Mouse (Mus musculus): ENCODE results near the gene Ltbp1. TPM values are rescaled to one million over a fixed set of nuclear protein-coding genes. Genes with fewer than 3 reads are reported as not detected.

The Ltbp1 gene
- polyA plus RNA-seq, 1 experiment from 2014 or later: 53.9 TPM

GRCm38 (mm10) chr17:75056631-75057030 is 51.3 kb downstream of the Ltbp1 start:
- DNase-seq (ENCODE audit: low spot score): peak; percentile 65
- H3K9me3 ChIP-seq (ENCODE audit: control insufficient read depth, low read length): no peaks in the 10 kb centered on the region
- no peak overlapping the region for H3K9ac ChIP-seq (ENCODE audit: low read depth, low read length)
- ATAC-seq (ENCODE audit: low read depth): peak; percentile 53; the same call in 1 of the 2 replicates
- no peak overlapping the region for H3K4me2 ChIP-seq (ENCODE audit: low read depth, low read length)
- no peak overlapping the region for H3K4me3 ChIP-seq (ENCODE audit: low read depth, low read length)
- H3K4me1 ChIP-seq (ENCODE audit: control insufficient read depth, insufficient read depth, low read length): no peaks in the 10 kb centered on the region
- 0 out of 2 replicates have a peak overlapping the region, but pooled peaks have one; percentile 28 for H3K27ac ChIP-seq (replicated peaks; ENCODE audit: low read depth, low read length)
- 36% methylated on average over 8 of the region's 8 CpGs for WGBS
- no peaks in the 10 kb centered on the region for H3K36me3 ChIP-seq (ENCODE audit: control insufficient read depth, insufficient read depth, low read length)
- no peaks in the 10 kb centered on the region for H3K27me3 ChIP-seq (replicated peaks; ENCODE audit: control insufficient read depth, insufficient read depth, low read length)

GRCm38 (mm10) chr17:75066340-75066739 is 61.0 kb downstream of the Ltbp1 start:
- no peak overlapping the region for H3K4me2 ChIP-seq (ENCODE audit: low read depth, low read length)
- 86% methylated on average over 7 of the region's 7 CpGs for WGBS
- no peak for ATAC-seq (ENCODE audit: low read depth)

DNA sequence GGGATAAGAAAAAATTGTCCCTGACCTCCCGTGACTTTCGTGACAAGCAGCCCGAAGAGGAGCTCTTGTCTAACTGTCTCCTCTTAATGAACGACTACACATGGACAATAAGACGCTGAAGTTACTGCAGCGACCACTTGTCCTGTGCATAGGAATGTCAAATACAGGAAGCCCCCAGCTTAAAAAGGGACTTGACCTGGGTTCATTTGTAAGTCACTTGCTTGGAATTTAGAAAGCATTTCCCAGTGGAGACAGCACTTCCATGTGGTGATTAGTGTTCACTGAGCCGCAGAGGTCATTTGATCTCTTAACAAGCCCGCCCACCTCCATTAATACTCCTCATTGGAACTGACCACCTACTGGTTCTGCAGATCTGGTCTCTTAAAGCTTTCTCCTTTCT is 61.9 kb downstream of the Ltbp1 start:
- no peak overlapping the region for H3K9ac ChIP-seq (ENCODE audit: low read depth, low read length)
- no peaks in the 10 kb centered on the region for H3K36me3 ChIP-seq (ENCODE audit: control insufficient read depth, insufficient read depth, low read length)
- peaks cover 4% of the 10 kb centered on the region for H3K4me1 ChIP-seq (ENCODE audit: control insufficient read depth, insufficient read depth, low read length)
- ATAC-seq (ENCODE audit: low read depth): no peak
- H3K9me3 ChIP-seq (ENCODE audit: control insufficient read depth, low read length): no peaks in the 10 kb centered on the region
- H3K4me2 ChIP-seq (ENCODE audit: low read depth, low read length): no peak overlapping the region
- H3K27me3 ChIP-seq (replicated peaks; ENCODE audit: control insufficient read depth, insufficient read depth, low read length): no peaks in the 10 kb centered on the region
- peak; percentile 47 for DNase-seq (ENCODE audit: low spot score)
- no peak overlapping the region for H3K27ac ChIP-seq (replicated peaks; ENCODE audit: low read depth, low read length)
- H3K4me3 ChIP-seq (ENCODE audit: low read depth, low read length): no peak overlapping the region
- WGBS: 26% methylated on average over 8 of the region's 8 CpGs

More at GRCm38 (mm10) chr17:75066340-75066739, 61.0 kb downstream of the Ltbp1 start:
- no peak overlapping the region for H3K27ac ChIP-seq (replicated peaks; ENCODE audit: low read depth, low read length)
- no peaks in the 10 kb centered on the region for H3K9me3 ChIP-seq (ENCODE audit: control insufficient read depth, low read length)
- no peak for DNase-seq (ENCODE audit: low spot score)
- no peak overlapping the region for H3K4me3 ChIP-seq (ENCODE audit: low read depth, low read length)
- H3K27me3 ChIP-seq (replicated peaks; ENCODE audit: control insufficient read depth, insufficient read depth, low read length): no peaks in the 10 kb centered on the region
- no peaks in the 10 kb centered on the region for H3K36me3 ChIP-seq (ENCODE audit: control insufficient read depth, insufficient read depth, low read length)
- H3K4me1 ChIP-seq (ENCODE audit: control insufficient read depth, insufficient read depth, low read length): no peaks in the 10 kb centered on the region
- H3K9ac ChIP-seq (ENCODE audit: low read depth, low read length): no peak overlapping the region

- Histone ChIP-seq H3K27ac (replicated peaks; ENCODE audit: low read depth, low read length) (no peak overlapping the region), H3K4me3 (ENCODE audit: low read depth, low read length) (no peak overlapping the region), H3K4me2 (ENCODE audit: low read depth, low read length) (no peak overlapping the region), H3K36me3 (ENCODE audit: control insufficient read depth, insufficient read depth, low read length) (no peaks in the 10 kb centered on the region), H3K9ac (ENCODE audit: low read depth, low read length) (no peak overlapping the region), H3K27me3 (replicated peaks; ENCODE audit: control insufficient read depth, insufficient read depth, low read length) (no peaks in the 10 kb centered on the region), H3K9me3 (ENCODE audit: control insufficient read depth, low read length) (no peaks in the 10 kb centered on the region), H3K4me1 (ENCODE audit: control insufficient read depth, insufficient read depth, low read length) (peaks cover 8% of the 10 kb centered on the region)
- DNase-seq (ENCODE audit: low spot score): no peak
- WGBS: 81% methylated on average over 5 of the region's 5 CpGs
- ATAC-seq (ENCODE audit: low read depth): no peak
These were observed 63.9 kb downstream of the Ltbp1 start for GRCm38 (mm10) chr17:75069232-75069631.

DNA sequence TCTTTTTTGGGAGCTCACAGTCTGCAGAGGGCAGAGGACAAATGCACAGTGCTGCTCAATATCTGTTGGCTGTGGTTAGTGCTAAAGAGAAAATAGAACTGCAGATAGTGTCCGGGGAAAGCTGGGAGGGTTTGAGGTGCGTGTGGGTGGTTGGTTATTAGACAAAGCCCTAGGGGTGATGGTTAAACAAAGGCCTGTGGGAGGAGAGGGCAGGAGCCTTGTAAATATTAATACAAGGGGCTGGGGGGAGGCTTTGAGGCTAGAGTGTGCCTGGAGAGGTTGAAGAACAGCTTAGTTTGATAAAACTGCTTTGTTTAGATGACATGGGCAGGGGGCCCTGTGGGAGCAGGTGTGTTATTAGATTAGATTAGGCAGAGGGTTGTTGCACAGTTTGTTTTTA is 65.8 kb downstream of the Ltbp1 start:
- Histone ChIP-seq H3K27ac (replicated peaks; ENCODE audit: low read depth, low read length) (no peak overlapping the region), H3K36me3 (ENCODE audit: control insufficient read depth, insufficient read depth, low read length) (no peaks in the 10 kb centered on the region), H3K4me1 (ENCODE audit: control insufficient read depth, insufficient read depth, low read length) (peaks cover 9% of the 10 kb centered on the region), H3K9ac (ENCODE audit: low read depth, low read length) (no peak overlapping the region), H3K9me3 (ENCODE audit: control insufficient read depth, low read length) (no peaks in the 10 kb centered on the region), H3K27me3 (replicated peaks; ENCODE audit: control insufficient read depth, insufficient read depth, low read length) (no peaks in the 10 kb centered on the region), H3K4me3 (ENCODE audit: low read depth, low read length) (no peak overlapping the region), H3K4me2 (ENCODE audit: low read depth, low read length) (no peak overlapping the region)
- ATAC-seq (ENCODE audit: low read depth): no peak
- DNase-seq (ENCODE audit: low spot score): no peak
- WGBS: 37% methylated on average over 2 of the region's 2 CpGs

DNA sequence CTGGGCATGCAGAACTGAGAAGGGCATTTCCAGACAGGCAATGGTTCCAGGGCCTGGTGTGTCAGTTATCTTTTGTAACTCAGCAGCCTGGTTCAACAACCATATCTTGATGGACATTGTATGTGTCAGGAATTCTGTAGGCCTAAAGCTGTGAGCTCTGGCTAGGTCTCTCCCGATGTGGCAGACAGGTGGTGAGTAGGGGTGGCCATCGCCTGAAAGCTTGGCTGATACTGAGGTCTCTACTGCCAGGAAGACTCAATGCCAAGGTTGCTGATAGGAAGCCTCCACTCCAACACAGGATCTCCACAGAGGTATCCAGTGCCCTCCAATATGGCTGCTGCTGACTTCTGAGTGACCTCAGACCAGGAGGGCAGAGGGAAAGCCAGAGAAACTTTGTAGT is 66.4 kb downstream of the Ltbp1 start:
- H3K36me3 ChIP-seq (ENCODE audit: control insufficient read depth, insufficient read depth, low read length): no peaks in the 10 kb centered on the region
- ATAC-seq (ENCODE audit: low read depth) (no peak), DNase-seq (ENCODE audit: low spot score) (no peak)
- H3K4me2 ChIP-seq (ENCODE audit: low read depth, low read length): no peak overlapping the region
- H3K27me3 ChIP-seq (replicated peaks; ENCODE audit: control insufficient read depth, insufficient read depth, low read length): no peaks in the 10 kb centered on the region
- no peak overlapping the region for H3K4me3 ChIP-seq (ENCODE audit: low read depth, low read length)
- peaks cover 9% of the 10 kb centered on the region for H3K4me1 ChIP-seq (ENCODE audit: control insufficient read depth, insufficient read depth, low read length)
- 94% methylated on average over 2 of the region's 2 CpGs for WGBS
- no peak overlapping the region for H3K27ac ChIP-seq (replicated peaks; ENCODE audit: low read depth, low read length)
- no peaks in the 10 kb centered on the region for H3K9me3 ChIP-seq (ENCODE audit: control insufficient read depth, low read length)
- H3K9ac ChIP-seq (ENCODE audit: low read depth, low read length): no peak overlapping the region

DNA sequence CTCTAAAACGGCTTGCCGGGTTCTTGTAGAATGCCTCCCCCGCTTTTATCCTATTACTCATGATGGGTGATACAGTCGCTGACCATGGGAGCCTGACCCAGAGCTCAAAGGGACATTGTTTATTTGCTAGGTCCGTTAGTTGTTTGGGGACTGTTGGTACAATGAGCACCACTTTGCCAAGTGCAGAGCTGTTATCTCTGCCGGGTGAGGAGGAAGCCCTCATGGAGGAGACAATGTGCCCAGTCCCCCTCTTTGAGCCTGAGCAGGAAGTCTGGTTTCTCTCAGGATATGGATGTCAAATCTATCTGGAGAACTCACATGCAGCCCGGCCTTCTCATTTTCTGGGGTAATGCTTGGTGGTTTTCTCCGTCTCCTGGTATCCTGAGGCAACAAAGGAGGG is 68.5 kb downstream of the Ltbp1 start:
- no peak overlapping the region for H3K4me2 ChIP-seq (ENCODE audit: low read depth, low read length)
- no peaks in the 10 kb centered on the region for H3K9me3 ChIP-seq (ENCODE audit: control insufficient read depth, low read length)
- no peaks in the 10 kb centered on the region for H3K27me3 ChIP-seq (replicated peaks; ENCODE audit: control insufficient read depth, insufficient read depth, low read length)
- H3K4me3 ChIP-seq (ENCODE audit: low read depth, low read length): no peak overlapping the region
- no peaks in the 10 kb centered on the region for H3K36me3 ChIP-seq (ENCODE audit: control insufficient read depth, insufficient read depth, low read length)
- DNase-seq (ENCODE audit: low spot score) (no peak), ATAC-seq (ENCODE audit: low read depth) (no peak)
- H3K27ac ChIP-seq (replicated peaks; ENCODE audit: low read depth, low read length): 0 out of 2 replicates have a peak overlapping the region, but pooled peaks have one; percentile 46
- WGBS: 48% methylated on average over 8 of the region's 8 CpGs
- no peak overlapping the region for H3K9ac ChIP-seq (ENCODE audit: low read depth, low read length)
- peaks cover 9% of the 10 kb centered on the region for H3K4me1 ChIP-seq (ENCODE audit: control insufficient read depth, insufficient read depth, low read length)

- Histone ChIP-seq H3K4me2 (ENCODE audit: low read depth, low read length) (no peak overlapping the region), H3K4me1 (ENCODE audit: control insufficient read depth, insufficient read depth, low read length) (peaks cover 9% of the 10 kb centered on the region), H3K27me3 (replicated peaks; ENCODE audit: control insufficient read depth, insufficient read depth, low read length) (no peaks in the 10 kb centered on the region), H3K4me3 (ENCODE audit: low read depth, low read length) (no peak overlapping the region), H3K9ac (ENCODE audit: low read depth, low read length) (no peak overlapping the region), H3K27ac (replicated peaks; ENCODE audit: low read depth, low read length) (peak overlapping the region; percentile 46; the same call in 1 of the 2 replicates), H3K9me3 (ENCODE audit: control insufficient read depth, low read length) (no peaks in the 10 kb centered on the region), H3K36me3 (ENCODE audit: control insufficient read depth, insufficient read depth, low read length) (no peaks in the 10 kb centered on the region)
- DNase-seq (ENCODE audit: low spot score) (no peak), ATAC-seq (ENCODE audit: low read depth) (no peak)
- 74% methylated on average over 19 of the region's 19 CpGs for WGBS
These were observed 69.8 kb downstream of the Ltbp1 start for GRCm38 (mm10) chr17:75074978-75075699.

DNA sequence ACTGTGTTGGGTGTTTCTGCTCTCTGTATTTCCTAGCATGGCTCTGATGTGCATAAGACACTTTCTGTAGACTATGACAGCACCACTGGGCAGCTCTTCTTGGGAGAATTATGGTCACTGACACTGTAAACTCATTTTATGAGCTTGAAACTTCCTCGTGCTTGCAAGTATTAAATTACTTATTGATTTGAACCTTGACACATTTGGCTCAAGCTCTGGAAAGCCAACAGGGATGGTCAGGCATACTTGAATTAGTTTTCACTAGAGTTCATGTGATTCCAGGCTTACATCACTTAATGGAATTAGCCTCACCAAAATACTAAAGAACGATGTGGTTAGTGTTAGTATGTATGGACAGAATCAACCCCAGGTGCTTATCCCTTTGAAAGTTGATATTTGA is 76.0 kb downstream of the Ltbp1 start:
- Histone ChIP-seq H3K4me3 (ENCODE audit: low read depth, low read length) (no peak overlapping the region), H3K4me1 (ENCODE audit: control insufficient read depth, insufficient read depth, low read length) (no peaks in the 10 kb centered on the region), H3K27ac (replicated peaks; ENCODE audit: low read depth, low read length) (no peak overlapping the region), H3K27me3 (replicated peaks; ENCODE audit: control insufficient read depth, insufficient read depth, low read length) (no peaks in the 10 kb centered on the region), H3K36me3 (ENCODE audit: control insufficient read depth, insufficient read depth, low read length) (no peaks in the 10 kb centered on the region), H3K9me3 (ENCODE audit: control insufficient read depth, low read length) (no peaks in the 10 kb centered on the region), H3K9ac (ENCODE audit: low read depth, low read length) (no peak overlapping the region), H3K4me2 (ENCODE audit: low read depth, low read length) (no peak overlapping the region)
- DNase-seq (ENCODE audit: low spot score) (no peak), ATAC-seq (ENCODE audit: low read depth) (no peak)
- 53% methylated on average over 2 of the region's 2 CpGs for WGBS

All from embryonic facial prominence, embryonic 14.5 days (tissue).